Mouse (Mus musculus) kidney, postnatal 4 days (tissue): ENCODE data around the gene AI413582.

ENCODE experiments used
- DNase-seq, 2 experiments: peaks; one replicate each; pipeline ENCODE4 v3.0.0; 2021; ENCODE audit warnings: mixed read lengths in 2 of 2

Gene AI413582

GRCm38 (mm10) chr17:27578487-27578886 is 12.9 kb upstream of the AI413582 start:
- no peak for DNase-seq

GRCm38 (mm10) chr17:27577468-27577867 is 11.9 kb upstream of the AI413582 start:
- DNase-seq, result peak; percentile 58 to 67

- no peak for DNase-seq
These were observed 10.5 kb upstream of the AI413582 start for GRCm38 (mm10) chr17:27576056-27576455.

- DNase-seq, result peak; percentile 37 to 51
These were observed 9.7 kb upstream of the AI413582 start for GRCm38 (mm10) chr17:27575116-27575776.

GRCm38 (mm10) chr17:27574470-27575115 is 9.0 kb upstream of the AI413582 start:
- DNase-seq, result peak; percentile 68 to 79

GRCm38 (mm10) chr17:27573772-27574320 is 8.3 kb upstream of the AI413582 start:
- DNase-seq, result no peak

- DNase-seq, result peak in 1 of 2 experiments; percentile 2
These were observed 5.8 kb upstream of the AI413582 start for GRCm38 (mm10) chr17:27571315-27571714.

GRCm38 (mm10) chr17:27568228-27568627 is 2.7 kb upstream of the AI413582 start:
- DNase-seq, result no peak

GRCm38 (mm10) chr17:27565942-27566267 is 349 bp upstream of the AI413582 start:
- no peak for DNase-seq

- peak; percentile 49 to 59 for DNase-seq
These were observed 979 bp downstream of the AI413582 start for GRCm38 (mm10) chr17:27564391-27565162.

- peak in 1 of 2 experiments; percentile 33 for DNase-seq
These were observed 1.7 kb downstream of the AI413582 start for GRCm38 (mm10) chr17:27563771-27564244.

- DNase-seq, result peak in 1 of 2 experiments; percentile 47
These were observed 3.6 kb downstream of the AI413582 start for GRCm38 (mm10) chr17:27561809-27562526.

- no peak for DNase-seq
These were observed 4.6 kb downstream of the AI413582 start for GRCm38 (mm10) chr17:27560926-27561480.

- DNase-seq, result no peak
These were observed 6.0 kb downstream of the AI413582 start for GRCm38 (mm10) chr17:27559596-27559995.

GRCm38 (mm10) chr17:27558845-27559244 is 6.7 kb downstream of the AI413582 start:
- no peak for DNase-seq

GRCm38 (mm10) chr17:27557927-27558661 is 7.5 kb downstream of the AI413582 start:
- no peak for DNase-seq

- DNase-seq, result peak; percentile 72 to 83
These were observed 8.2 kb downstream of the AI413582 start for GRCm38 (mm10) chr17:27557181-27557926.

- DNase-seq, result peak; percentile 91 to 95
These were observed 9.1 kb downstream of the AI413582 start, which contains the start of gene Hmga1 for GRCm38 (mm10) chr17:27556315-27557011. TSS of gene Hmga1 (plus strand) at chr17:27556497.

GRCm38 (mm10) chr17:27555512-27556172 is 9.9 kb downstream of the AI413582 start:
- peak; percentile 82 to 91 for DNase-seq
